8 mouse cellular contexts compared by ENCODE assay signal in genomic region chr2:61967724-61968123, GRCm38 (mm10).
DNase-seq lines count a peak whose midpoint lies in the region; ATAC-seq and TF ChIP-seq lines count a peak whose summit lies in the region.

No protein-coding gene starts in this region.

- intact Hi-C loops in left cerebral cortex, adult 2 months (cut with DNase I): loop anchor here (2.0 to 5.0 kb wide), 3 partner anchors 149 to 475 kb away; no protein-coding TSS in a partner anchor
- intact Hi-C loops in left cerebral cortex, postnatal 4 days (cut with DNase I): loop anchor here (5.0 kb wide), 1 partner anchor 150 kb away; no protein-coding TSS in a partner anchor

- no peak for ATAC-seq in embryonic facial prominence, embryonic 14.5 days (ENCODE audit: low read depth)
- ATAC-seq in midbrain, embryonic 15.5 days (replicated peaks): 0 out of 2 replicates have a peak, but pooled peaks have one; percentile 63

- no peak overlapping the region for H3K9ac ChIP-seq in embryonic facial prominence, embryonic 14.5 days (ENCODE audit: low read depth, low read length)
- H3K9ac ChIP-seq in midbrain, embryonic 15.5 days: no peak overlapping the region

- H3K36me3 ChIP-seq in embryonic facial prominence, embryonic 14.5 days (ENCODE audit: control insufficient read depth, insufficient read depth, low read length): no peaks in the 10 kb centered on the region
- H3K36me3 ChIP-seq in midbrain, embryonic 15.5 days (replicated peaks): no peaks in the 10 kb centered on the region

- TF ChIP-seq POLR2A in cerebellum, adult 2 months (IDR thresholded peaks at IDR 0.05; ENCODE audit: borderline replicate concordance, insufficient read depth, low read length): no peak

- H3K4me1 ChIP-seq in cerebellum, adult 2 months (ENCODE audit: control insufficient read depth, insufficient read depth, low read length): no peaks in the 10 kb centered on the region
- H3K4me1 ChIP-seq in embryonic facial prominence, embryonic 14.5 days (ENCODE audit: control insufficient read depth, insufficient read depth, low read length): no peaks in the 10 kb centered on the region
- H3K4me1 ChIP-seq in midbrain, embryonic 15.5 days: no peaks in the 10 kb centered on the region

- no peak overlapping the region for H3K4me3 ChIP-seq in cerebellum, adult 2 months (replicated peaks; ENCODE audit: insufficient read depth, low read depth, low read length)
- H3K4me3 ChIP-seq in left cerebral cortex, adult 2 months: no peak overlapping the region
- no peak overlapping the region for H3K4me3 ChIP-seq in embryonic facial prominence, embryonic 14.5 days (ENCODE audit: low read depth, low read length)
- H3K4me3 ChIP-seq in midbrain, embryonic 15.5 days: no peak overlapping the region

- no peaks in the 10 kb centered on the region for H3K27me3 ChIP-seq in cerebellum, adult 2 months (ENCODE audit: control insufficient read depth, insufficient read depth, low read length)
- H3K27me3 ChIP-seq in embryonic facial prominence, embryonic 14.5 days (replicated peaks; ENCODE audit: control insufficient read depth, insufficient read depth, low read length): no peaks in the 10 kb centered on the region
- H3K27me3 ChIP-seq in midbrain, embryonic 15.5 days (replicated peaks): no peaks in the 10 kb centered on the region

- DNase-seq in cerebellum, adult 2 months: peak in 1 of 2 experiments; percentile 11
- no peak for DNase-seq in cerebellum, postnatal 25 days
- no peak for DNase-seq in left cerebral cortex, adult 2 months (ENCODE audit: extremely low spot score in 1 of 2, low spot score in 2 of 2)
- no peak for DNase-seq in left cerebral cortex, postnatal 4 days
- peak; percentile 23 for DNase-seq in embryonic facial prominence, embryonic 14.5 days (ENCODE audit: low spot score)
- DNase-seq in urinary bladder, adult 2 months (ENCODE audit: low spot score): no peak
- DNase-seq in right cerebral cortex, postnatal 36 days (ENCODE audit: low spot score in 2 of 2): no peak

- H3K27ac ChIP-seq in cerebellum, adult 2 months (ENCODE audit: insufficient read depth, low read length): no peak overlapping the region
- H3K27ac ChIP-seq in left cerebral cortex, adult 2 months: no peak overlapping the region
- H3K27ac ChIP-seq in embryonic facial prominence, embryonic 14.5 days (replicated peaks; ENCODE audit: low read depth, low read length): no peak overlapping the region
- no peak overlapping the region for H3K27ac ChIP-seq in midbrain, embryonic 15.5 days

- peaks cover 7% of the 10 kb centered on the region; the same call in 1 of the 2 replicates for H3K9me3 ChIP-seq in embryonic facial prominence, embryonic 14.5 days (ENCODE audit: control insufficient read depth, low read length)
- no peaks in the 10 kb centered on the region for H3K9me3 ChIP-seq in midbrain, embryonic 15.5 days

- no peak overlapping the region for H3K4me2 ChIP-seq in embryonic facial prominence, embryonic 14.5 days (ENCODE audit: low read depth, low read length)
- H3K4me2 ChIP-seq in midbrain, embryonic 15.5 days: no peak overlapping the region

- WGBS in cerebellum, adult 2 months: 3% methylated on average over 2 of the region's 2 CpGs
- 3% methylated on average over 2 of the region's 2 CpGs for WGBS in embryonic facial prominence, embryonic 14.5 days
- 8% methylated on average over 2 of the region's 2 CpGs for WGBS in midbrain, embryonic 15.5 days

- peak; percentile 24; the same call in 1 of the 2 replicates for TF ChIP-seq CTCF in cerebellum, adult 2 months (IDR thresholded peaks at IDR 0.05; ENCODE audit: borderline replicate concordance, insufficient read depth, low read depth, low read length)
- peak; percentile 70 for TF ChIP-seq CTCF in left cerebral cortex, adult 2 months (IDR thresholded peaks at IDR 0.05)
